Mouse (Mus musculus) cerebellum, adult (tissue): ENCODE measurements around the gene P2ry13.

Source experiments
- ATAC-seq: cut with Nextera tagmentation; 2 replicates; pipeline ENCODE4 v1.9.2; 2017; ENCODE audit warnings: mild to moderate bottlenecking, moderate library complexity, mixed read lengths; ENCODE audit not compliant: insufficient number of reproducible peaks, low FRiP score, low TSS enrichment

P2ry13 gene

GRCm38 (mm10) chr3:59210727-59211126 is at the start of gene P2ry13:
Gene P2ry13, minus strand, starts transcription at chr3:59210882.
- ATAC-seq = no peak

GRCm38 (mm10) chr3:59257740-59258664 is 47.3 kb upstream of the P2ry13 start:
- ATAC-seq = peak; percentile 45; the same call in 1 of the 2 replicates

- no peak for ATAC-seq
Measured at GRCm38 (mm10) chr3:59250454-59250853, 39.8 kb upstream of the P2ry13 start.

- no peak for ATAC-seq
Measured at GRCm38 (mm10) chr3:59248031-59248430, 37.3 kb upstream of the P2ry13 start.

GRCm38 (mm10) chr3:59243384-59243783 is 32.7 kb upstream of the P2ry13 start:
- ATAC-seq = peak; percentile 84

GRCm38 (mm10) chr3:59234878-59235277 is 24.2 kb upstream of the P2ry13 start:
- no peak for ATAC-seq

GRCm38 (mm10) chr3:59230912-59231311 is 20.2 kb upstream of the P2ry13 start:
- no peak for ATAC-seq

GRCm38 (mm10) chr3:59228730-59229551 is 18.3 kb upstream of the P2ry13 start:
- ATAC-seq = no peak

GRCm38 (mm10) chr3:59227696-59228095 is 17.0 kb upstream of the P2ry13 start:
- no peak for ATAC-seq

- ATAC-seq = no peak
Measured at GRCm38 (mm10) chr3:59225411-59225810, 14.7 kb upstream of the P2ry13 start.

GRCm38 (mm10) chr3:59222303-59222702 is 11.6 kb upstream of the P2ry13 start:
- no peak for ATAC-seq

GRCm38 (mm10) chr3:59219326-59219725 is 8.6 kb upstream of the P2ry13 start:
- no peak for ATAC-seq

- ATAC-seq = no peak
Measured at GRCm38 (mm10) chr3:59217211-59217610, 6.5 kb upstream of the P2ry13 start.

- ATAC-seq = no peak
Measured at GRCm38 (mm10) chr3:59212404-59212803, 1.7 kb upstream of the P2ry13 start.

- ATAC-seq = no peak
Measured at GRCm38 (mm10) chr3:59211784-59212183, 1.1 kb upstream of the P2ry13 start.

GRCm38 (mm10) chr3:59210089-59210488 is 593 bp downstream of the P2ry13 start:
- ATAC-seq = no peak

GRCm38 (mm10) chr3:59208650-59209548 is 1.8 kb downstream of the P2ry13 start:
- peak; percentile 59 for ATAC-seq

- ATAC-seq = no peak
Measured at GRCm38 (mm10) chr3:59205941-59206340, 4.7 kb downstream of the P2ry13 start.

- no peak for ATAC-seq
Measured at GRCm38 (mm10) chr3:59204719-59205503, 5.8 kb downstream of the P2ry13 start.
